Mouse (Mus musculus) E14TG2a.4 (cell line): ENCODE results near the gene 1700028K03Rik.

Source experiments
- H3K27me3 ChIP-seq: 2 replicates; pipeline ENCODE4 v1.6.1; 2014; ENCODE audit warnings: low read length, control low read depth; ENCODE audit not compliant: insufficient read depth
- H3K36me3 ChIP-seq: 2 replicates; pipeline ENCODE4 v1.6.1; 2014; ENCODE audit warnings: low read length, control low read depth; ENCODE audit not compliant: insufficient read depth
- H3K4me1 ChIP-seq: replicated peaks from 2 replicates; pipeline ENCODE4 v1.6.1; 2014; ENCODE audit warnings: low read depth, low read length, control low read depth
- H3K4me3 ChIP-seq: replicated peaks from 2 replicates; pipeline ENCODE4 v1.5.1; 2014; ENCODE audit warnings: mild to moderate bottlenecking, low read length
- H3K9me3 ChIP-seq: 2 replicates; pipeline ENCODE4 v1.6.1; 2014; ENCODE audit warnings: low read length, control low read depth
- CTCF ChIP-seq: conservative IDR thresholded peaks from 2 replicates; pipeline ENCODE4 v1.5.1; 2014; ENCODE audit warnings: low read length
- NANOG ChIP-seq: IDR thresholded peaks from 2 replicates; pipeline ENCODE4 v1.6.1; 2014; ENCODE audit warnings: borderline replicate concordance, low read length, mixed read lengths
- POU5F1 ChIP-seq: IDR thresholded peaks from 2 replicates; pipeline ENCODE4 v1.6.1; 2014; ENCODE audit warnings: low read length, borderline replicate concordance

The 1700028K03Rik gene

GRCm38 (mm10) chr5:107569148-107569547 lies 34.6 kb downstream of the 1700028K03Rik start:
- Histone ChIP-seq H3K36me3 (peaks cover 48% of the 10 kb centered on the region), H3K27me3 (no peaks in the 10 kb centered on the region), H3K4me1 (no peaks in the 10 kb centered on the region), H3K9me3 (peaks cover 33% of the 10 kb centered on the region), H3K4me3 (no peak overlapping the region)
- TF ChIP-seq POU5F1 (no peak), CTCF (no peak), NANOG (no peak)

DNA sequence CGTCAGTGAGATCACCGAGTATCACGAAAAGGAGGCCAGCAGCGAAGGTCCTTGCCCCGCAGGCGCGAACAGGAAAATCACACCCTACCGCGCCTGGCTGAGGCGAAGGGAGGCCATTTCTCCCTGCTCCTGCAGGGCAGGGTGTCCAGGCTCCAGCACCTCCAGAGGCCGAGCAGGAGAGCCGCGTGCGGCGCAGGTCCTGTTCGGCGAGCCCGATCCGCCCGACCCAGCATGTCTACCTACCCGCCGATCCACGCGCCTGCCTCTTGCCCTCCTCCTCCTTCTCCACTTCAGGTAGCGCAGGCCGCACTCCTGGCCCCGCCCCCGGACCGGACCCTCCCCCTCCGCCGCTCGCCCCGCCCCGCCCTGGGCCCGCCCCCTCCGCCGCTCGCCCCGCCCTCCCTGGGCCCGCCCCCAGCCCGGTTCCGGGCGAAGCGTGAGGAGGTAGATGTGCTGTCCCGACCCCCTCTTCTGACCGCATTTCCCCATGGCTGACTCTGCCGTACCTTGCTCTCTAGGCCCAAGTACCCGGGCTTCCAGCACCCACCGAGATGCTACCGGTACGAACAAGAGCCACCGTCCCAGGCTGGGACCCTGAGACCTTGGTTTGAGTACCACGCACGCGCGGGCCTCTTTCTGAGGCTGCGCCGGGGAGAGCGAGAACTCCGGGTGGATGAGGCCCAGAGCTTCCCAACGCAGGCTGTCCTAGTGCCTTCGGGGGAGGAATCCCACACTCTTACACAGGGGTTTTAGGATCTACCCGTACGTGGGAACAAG lies 63.0 kb downstream of the 1700028K03Rik start, which contains the start of the genes Rpap2 and Glmn:
Gene Rpap2 (plus strand): TSS at position 73 of the 777 bp plus-strand sequence.
Gene Glmn (minus strand): TSS at position 588 of the 777 bp plus-strand sequence.
- Histone ChIP-seq H3K27me3 (no peaks in the 10 kb centered on the region), H3K4me1 (peaks cover 10% of the 10 kb centered on the region), H3K4me3 (peak within 1 kb of the TSS; percentile 85), H3K9me3 (no peaks in the 10 kb centered on the region), H3K36me3 (peaks cover 21% of the 10 kb centered on the region)
- no peak for TF ChIP-seq CTCF

- H3K9me3 ChIP-seq, result no peaks in the 10 kb centered on the region
- no peak for TF ChIP-seq NANOG
- TF ChIP-seq POU5F1, result no peak
- no peak for TF ChIP-seq CTCF
- H3K4me3 ChIP-seq, result peak overlapping the region; percentile 85
Measured at GRCm38 (mm10) chr5:107598380-107598779, 63.9 kb downstream of the 1700028K03Rik start.

More at GRCm38 (mm10) chr5:107598380-107598779, 63.9 kb downstream of the 1700028K03Rik start:
- Histone ChIP-seq H3K36me3 (peaks cover 25% of the 10 kb centered on the region), H3K4me1 (peaks cover 7% of the 10 kb centered on the region), H3K27me3 (no peaks in the 10 kb centered on the region)
